Mouse (Mus musculus) erythroid progenitor cell, adult 5-6 weeks (primary cell): ENCODE results near the gene Mb21d2. TPM values are rescaled to one million over a fixed set of nuclear protein-coding genes. Genes with fewer than 3 reads are reported as not detected.

Experiments used
- ATAC-seq: replicated peaks from 2 replicates; pipeline ENCODE4 v1.8.0; 2016; ENCODE audit warnings: moderate number of reproducible peaks, mild to moderate bottlenecking, moderate TSS enrichment, inconsistent platforms; ENCODE audit not compliant: poor library complexity, low FRiP score, severe bottlenecking
- total RNA-seq, 2 experiments: library from RNA; stranded (forward) in 1 of 2; stranded (reverse) in 1 of 2; fragments of 150-400 nt in 1 of 2; fragments of 186-747, 209-891 nt in 1 of 2; gene quantifications; 2 replicates each; pipeline versions ENCODE4 v1.2.3 to v1.2.4; 2015 to 2017; ENCODE audit warnings: low replicate concordance in 2 of 2

Gene Mb21d2
- total RNA-seq (2015; ENCODE audit: low replicate concordance) (not detected in 2 replicates), total RNA-seq (2017; ENCODE audit: low replicate concordance) (not detected in 2 replicates)

DNA sequence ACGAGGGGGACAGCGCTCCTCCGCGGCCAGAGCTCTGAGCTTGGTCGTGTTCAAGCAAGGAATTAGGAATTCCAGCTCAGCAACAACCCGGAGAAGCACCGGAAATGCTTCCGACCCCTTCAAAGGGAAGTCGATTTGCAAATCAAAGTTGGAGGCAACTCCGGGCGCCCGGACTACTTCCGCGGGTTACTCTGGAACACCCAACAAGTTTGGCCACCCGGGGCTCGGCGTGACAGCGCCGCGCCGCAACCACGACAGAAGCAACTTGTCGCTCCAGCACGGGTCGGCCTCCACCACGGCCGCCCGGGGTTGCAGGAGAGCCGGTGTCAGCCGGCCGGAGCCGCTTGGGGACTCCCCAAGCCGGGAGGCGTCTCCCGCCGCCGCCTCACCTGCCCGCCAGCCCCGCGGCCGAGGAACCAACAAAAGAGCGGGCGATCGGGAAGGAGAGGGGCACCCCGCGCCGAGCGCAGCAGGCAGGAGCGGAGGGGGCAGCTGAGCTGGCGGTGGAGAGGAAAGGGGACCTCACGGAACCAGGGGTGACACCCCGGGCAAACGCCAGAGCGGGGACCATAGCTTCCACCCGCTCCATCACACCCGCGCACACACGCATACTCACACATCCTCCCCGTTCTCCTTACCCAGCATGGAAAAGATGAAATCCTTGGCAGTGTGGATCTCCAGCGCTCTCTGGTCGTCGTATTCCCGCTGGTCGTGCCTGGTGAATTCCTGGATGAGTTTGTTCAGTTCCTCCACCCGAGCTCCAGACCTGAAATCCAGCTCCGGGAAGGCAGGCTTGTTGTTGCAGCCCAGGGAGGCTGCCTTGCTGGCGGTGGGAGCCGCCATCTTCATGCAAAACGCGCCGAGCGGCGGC is at the start of gene Mb21d2:
TSS of gene Mb21d2 (minus strand) at position 859 of the 871 bp plus-strand sequence.
- no peak for ATAC-seq

DNA sequence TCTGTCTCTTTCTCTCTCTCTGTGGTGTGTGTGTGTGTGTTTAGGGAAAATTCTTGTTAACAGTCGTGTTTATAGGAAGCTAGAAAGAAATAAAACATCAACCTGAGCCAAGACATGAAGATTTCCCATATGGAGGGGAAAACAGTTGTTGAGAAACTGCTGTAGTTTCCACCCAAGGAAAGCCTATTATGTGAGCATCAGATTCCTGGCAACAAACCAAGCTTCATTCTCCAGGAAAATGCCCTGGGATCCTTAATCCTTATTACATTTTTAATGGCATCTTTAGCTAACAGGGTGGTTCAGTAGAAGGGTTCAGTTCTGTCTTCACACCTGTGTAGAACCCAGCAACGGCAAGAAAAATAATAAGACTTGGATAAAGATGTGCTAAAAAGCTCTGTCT is 36.8 kb upstream of the Mb21d2 start:
- no peak for ATAC-seq

DNA sequence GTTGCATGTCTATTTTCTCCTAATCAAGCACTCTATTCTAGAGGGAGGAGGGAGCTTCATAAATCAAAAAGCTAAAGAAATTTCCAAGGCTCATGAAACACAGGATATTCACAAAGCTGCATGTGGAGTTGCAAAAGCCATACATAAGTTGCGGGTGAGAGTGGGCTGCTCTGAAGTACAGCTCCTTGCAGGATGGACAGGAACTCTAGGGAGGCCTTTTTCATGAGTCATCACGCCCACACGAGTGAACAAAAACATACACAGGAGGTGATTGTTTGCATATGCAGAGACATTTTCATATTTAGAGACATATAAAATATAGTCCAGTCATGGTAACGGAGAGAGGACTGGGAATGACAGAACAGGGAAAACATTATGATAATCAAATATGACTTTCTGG is 34.6 kb upstream of the Mb21d2 start:
- ATAC-seq = no peak

DNA sequence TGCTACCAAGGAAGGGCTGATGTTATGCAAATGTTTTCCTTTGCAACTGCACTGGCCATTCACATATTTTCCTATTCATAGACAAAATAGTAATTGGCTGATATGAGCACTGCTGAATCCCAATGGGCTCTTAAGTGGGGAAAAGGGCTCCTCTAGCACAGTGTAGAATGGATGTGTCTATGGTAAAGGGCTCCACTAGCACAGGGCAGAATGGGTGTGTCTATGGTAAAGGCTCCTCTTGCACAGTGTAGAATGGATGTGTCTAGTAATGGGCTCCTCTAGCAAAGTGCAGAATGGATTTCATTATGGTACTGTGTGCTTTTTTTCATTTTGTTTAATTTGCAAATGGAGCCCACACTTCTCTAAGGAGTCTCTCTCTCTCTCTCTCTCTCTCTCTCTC is 33.5 kb upstream of the Mb21d2 start:
- no peak for ATAC-seq

DNA sequence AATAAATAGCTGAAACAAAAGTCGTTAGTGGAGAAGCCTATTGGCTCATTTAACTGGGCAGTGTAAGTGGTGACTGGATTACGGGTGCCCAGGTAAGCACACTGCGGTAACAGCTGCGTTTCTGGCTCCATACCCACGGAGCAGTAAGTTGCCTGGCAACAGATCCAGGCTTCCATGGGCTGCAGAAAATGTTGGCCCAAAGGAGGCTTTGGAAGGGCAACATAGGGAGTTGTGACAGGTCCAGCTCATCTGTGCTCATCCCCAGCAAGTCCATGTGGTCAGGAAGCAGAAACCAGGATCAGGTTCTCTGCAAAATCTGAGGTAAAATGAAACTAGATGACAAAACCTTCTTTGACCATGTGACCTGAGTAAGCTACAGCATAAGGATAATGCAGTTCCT is 20.3 kb upstream of the Mb21d2 start:
- ATAC-seq = no peak

DNA sequence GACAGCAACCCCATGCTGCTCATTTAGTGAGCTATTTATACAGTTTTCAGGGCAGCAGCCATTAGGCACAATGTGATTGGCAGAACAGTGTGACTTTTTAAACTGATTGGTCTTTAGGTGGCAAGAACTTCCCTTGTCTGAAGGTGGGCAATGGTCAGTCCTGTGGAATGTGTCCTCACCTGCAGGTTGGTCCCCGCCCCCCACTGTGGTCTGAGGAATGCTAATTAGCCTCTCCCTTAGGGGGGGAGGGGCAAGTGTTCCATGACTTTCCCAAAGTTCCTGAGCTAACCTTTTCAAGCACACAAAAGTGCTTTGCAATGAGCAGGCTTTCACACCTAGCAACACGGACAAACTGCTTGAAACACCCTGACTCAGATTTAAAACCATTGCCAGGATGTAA is 13.8 kb upstream of the Mb21d2 start:
- no peak for ATAC-seq

DNA sequence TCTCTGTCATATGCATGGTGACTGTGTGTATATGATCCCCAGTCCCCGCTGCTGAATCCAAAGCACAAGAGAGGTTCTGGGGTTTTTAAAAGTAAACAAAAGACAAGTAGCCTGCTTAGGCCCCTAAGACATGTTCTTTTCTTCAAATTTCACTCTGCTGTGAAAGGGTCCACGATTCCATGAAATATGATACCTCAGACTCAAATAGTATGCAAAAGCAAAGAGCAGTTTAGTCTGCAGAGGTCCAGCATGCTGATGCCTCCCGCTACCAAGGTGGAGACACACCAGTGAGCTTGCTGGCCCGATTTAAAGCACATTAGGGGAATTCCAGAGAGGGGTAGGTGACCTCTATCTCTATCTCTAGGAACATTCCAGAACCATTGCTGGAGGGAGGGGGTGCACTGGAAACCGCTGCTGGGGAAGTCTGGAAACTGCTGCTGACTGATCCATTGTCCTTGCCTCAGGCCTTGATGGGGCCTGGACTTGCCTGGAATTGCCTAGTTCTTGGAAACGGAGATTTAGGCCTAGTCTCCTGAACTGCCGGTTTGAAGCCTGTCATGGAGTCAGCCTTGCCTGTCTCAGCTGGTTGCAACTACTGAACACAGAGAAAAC is 6.8 kb upstream of the Mb21d2 start:
- no peak for ATAC-seq

DNA sequence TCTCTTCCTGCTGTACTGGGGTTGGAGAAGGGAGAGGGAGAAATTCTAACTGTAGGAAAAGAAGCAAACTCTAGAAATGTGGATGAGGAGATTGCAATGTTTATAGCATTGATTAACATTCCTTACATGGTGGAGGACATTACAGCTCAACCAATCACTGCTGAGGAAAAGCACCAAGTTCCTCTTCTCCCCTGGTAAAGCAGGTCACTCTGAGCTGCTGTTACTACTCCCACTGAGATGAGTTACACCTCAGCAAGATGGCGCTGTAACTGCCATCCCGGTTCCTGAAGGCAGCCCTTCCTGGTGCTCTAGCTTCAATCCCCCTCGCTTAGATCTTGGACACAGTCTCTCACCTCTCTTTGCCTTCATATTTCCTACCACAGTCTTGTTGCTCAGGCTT is 6.2 kb upstream of the Mb21d2 start:
- no peak for ATAC-seq

DNA sequence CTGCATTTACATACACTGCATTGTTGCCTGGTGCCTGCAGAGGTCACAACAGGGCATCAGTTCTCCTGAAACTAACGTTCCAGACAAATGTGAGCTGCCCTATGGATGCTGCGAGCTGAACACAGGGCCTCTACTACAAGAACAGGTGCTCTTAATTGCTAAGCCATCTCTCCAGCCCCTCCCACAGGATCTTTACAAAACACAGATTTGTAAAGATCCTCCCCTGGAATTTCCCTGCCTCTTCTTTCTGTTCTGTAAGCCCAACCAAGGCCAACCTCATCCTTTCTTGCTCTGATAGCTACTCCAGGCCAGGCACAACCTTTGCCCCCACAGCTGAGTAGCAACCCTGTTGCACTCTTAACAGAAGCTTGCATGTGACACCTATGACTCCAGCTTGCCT is 1.7 kb upstream of the Mb21d2 start:
- no peak for ATAC-seq

DNA sequence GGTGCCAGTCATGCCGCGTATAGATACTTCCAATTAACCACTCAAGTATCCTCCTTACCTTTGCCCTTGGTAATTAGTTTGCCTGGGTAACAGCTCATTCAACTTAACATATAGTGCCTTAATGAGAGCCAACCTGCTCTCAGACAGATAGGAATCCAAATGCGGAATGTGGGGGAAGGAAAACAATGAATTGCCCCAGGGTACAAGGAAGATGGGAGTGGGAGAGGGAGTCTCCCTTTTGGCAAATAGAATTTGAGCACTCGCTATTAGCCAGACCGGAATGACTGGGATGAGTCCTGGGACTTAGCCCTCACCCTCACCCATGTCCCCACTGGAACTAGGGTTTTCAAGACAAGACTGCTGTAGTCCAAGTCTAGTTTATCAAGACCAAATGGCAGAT is 953 bp upstream of the Mb21d2 start:
- ATAC-seq = no peak

DNA sequence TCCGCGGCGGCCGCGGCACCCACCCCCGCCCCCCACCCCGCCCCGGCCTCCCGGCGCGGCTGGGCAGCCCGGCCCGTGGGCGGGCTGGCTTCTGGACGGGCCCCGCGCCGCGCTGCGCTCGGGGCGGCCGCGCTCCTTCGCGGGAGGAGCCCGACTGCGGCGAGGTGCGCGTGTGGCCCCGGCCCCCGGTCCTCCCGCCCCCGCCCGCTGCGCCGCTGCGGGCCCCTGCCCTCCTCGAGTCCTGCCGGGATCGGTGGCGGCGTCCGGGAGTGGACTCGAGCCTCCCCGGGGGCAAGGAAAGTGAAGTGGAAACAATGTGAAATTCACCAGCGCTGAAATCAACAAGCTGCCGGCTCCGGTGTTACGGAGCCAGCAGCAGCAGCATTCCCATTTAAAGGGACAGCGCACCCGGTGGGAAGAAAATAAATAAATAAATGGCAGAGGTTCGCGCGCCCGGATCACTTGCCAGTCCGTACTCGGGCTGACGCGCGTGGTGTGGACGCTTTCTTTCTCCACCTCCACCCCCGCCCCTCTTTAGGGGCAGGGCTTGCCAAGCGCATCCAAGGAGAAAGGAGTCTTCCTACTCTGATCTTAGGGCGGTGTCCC is 316 bp upstream of the Mb21d2 start:
- no peak for ATAC-seq

DNA sequence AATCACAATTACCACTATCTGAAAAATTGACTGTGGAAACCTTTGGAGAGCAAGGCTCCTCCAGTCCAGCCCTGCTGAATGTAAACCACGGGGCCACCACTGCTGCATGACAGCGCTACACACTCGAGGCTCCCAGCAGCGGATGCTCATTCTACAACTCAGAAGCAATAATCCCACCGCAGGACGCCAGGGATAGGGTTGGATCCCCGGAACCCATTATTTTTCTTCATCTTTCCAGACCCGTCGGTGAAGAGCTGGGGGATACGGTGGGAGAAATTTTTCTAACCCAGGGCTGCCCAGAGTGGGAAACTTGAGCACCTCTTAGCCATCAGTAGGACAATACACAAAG is 1.0 kb downstream of the Mb21d2 start:
- no peak for ATAC-seq

DNA sequence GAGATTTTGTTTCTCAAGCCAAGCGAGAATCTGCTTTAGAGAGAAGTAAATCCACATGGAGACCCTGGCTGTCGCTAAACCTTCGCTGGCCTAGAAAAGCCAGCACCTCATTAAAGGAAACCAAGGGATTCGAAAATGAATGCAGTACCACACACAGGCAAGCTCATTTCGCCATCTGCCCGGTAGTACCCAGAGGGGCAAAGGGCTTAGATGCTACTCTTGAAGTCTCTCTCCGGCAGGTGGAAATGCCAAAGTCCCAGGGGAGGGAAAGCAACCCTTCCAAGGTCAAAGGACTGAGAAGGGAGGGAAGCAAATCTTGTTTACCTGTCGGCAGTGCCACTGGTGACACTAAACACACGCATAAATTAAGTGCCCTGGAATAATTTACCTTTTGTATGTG is 2.1 kb downstream of the Mb21d2 start:
- no peak for ATAC-seq

DNA sequence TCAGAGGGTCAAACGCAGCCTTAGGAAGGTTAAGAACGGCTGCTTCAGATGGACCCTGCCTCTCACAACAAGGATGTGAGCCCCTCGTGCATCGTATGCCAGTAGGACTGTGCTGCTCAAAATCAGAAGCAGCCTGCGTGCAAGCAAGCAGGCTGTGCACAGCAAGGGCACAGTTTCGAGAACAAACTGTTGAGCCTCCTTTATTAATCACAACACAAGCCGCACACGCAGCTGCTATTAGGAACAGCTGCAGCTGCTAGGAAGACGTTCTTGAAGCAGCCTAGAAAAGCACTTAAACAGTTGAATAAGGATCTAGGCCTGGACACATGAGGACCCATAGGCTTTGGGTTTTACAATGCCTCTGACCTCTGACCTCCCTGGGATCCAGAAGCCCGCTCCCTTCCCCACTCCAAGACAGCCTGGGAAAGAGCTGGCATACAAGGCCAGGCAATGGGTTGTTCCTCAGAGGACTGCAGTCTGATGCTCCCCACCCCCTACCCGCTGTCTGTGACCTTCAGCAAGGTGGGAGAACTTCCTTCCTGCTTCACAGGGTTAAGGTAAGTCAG is 10.1 kb downstream of the Mb21d2 start:
- ATAC-seq = no peak

DNA sequence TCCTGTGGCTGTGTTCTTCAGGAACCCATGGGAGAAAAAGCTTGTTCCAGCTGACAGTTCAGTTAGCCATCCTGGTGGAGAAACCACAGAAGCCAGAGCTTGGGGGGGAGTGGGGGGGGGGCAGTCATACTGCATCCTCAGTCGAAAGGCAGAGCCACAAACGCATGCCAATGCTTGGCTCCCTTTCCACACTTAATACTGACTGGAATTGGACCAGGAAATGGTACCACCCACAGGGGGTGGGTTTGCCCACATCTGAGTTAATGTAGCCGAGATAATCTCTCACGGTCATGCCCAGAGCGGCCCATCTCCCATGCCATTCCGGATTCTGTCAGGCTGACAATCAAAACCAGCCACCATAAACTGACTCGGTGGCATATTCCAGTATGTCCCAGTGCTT is 14.1 kb downstream of the Mb21d2 start:
- no peak for ATAC-seq

DNA sequence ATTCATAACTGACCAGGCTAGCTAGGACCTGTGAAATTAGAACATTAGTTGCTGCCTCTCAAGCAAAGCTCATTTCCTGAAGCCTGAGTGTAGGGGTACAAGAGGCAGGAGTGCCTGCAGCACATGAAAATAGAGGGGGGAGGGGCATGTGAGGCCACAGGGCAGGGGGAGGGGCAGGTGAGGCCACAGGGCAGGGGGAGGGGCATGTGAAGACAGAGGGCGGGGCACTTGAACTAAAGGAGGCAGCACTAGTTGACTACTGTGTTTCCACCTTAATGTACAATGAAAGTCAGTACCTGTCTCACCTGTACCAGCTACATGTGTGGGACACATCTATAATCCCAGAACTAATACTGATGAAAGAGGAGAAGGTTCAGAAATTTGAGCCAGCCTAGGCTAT is 14.8 kb downstream of the Mb21d2 start:
- no peak for ATAC-seq

DNA sequence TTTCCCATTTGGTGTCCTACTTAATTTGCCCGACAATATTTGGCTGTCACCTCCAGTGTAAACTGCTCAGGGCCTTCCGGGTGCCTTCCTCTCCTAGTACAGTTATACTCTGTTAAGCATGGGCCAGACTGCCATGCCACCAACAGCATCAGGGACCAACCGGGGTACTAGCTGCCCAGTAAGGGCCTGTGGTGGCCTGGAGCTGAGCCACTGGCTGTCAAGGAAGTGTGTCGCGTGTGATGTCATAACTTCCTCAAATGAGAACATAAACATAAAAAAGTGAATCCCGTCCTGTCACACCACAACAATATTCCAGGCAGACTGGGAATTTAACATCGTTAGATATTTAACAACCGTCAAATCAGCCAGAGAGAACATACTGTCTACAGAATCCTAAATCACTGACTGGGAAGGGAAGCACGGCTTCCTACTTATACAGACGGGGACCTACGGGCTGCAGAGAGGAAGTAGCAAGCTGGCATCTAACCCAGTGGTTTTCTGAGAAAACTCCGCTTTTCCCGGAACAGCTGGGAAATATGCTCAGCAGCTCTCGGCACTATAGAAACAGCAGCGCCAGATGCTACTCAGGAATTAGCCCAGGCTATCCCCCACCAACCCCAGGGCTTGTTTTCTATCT is 17.9 kb downstream of the Mb21d2 start:
- ATAC-seq = no peak

DNA sequence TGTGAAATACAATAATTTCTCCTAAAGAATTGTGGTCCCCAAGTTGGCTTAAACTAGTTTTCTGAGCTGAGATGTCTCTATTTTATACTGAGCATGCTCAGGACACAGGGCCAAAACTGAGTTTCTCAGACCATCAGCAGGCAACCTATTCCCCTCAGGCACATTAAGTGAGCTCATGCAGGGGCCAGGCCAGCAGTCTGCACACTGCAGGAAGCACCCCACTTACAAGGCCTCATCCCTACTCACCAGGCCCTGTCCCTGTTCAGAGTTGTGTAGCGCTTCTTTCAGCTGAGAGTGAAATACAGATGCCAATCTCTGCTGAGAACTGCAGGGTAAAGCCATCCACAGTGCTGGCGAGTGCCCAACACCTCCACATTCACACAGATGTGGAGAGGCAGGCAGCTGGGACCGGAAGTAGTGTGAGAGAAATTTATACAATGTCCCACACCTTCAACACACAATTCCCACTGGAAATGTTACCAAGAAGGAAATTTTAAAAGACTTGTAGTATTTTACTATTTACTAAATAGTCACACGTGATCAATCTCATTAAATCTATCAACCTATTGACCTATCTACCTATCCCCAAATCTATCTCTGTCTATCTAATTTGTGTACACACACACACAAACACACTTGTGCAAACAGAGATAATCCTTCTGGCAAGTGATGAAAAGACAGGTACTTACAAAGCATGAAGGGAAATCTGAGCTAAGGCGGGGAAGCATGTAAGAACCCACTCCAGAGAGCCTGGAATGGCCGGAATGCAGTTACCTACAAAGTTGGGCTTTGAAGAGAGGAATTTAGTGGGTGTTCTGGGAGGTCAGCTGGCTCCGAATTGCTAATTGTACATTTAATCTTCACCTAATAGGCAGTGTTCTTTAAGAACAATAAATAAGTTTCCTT is 22.9 kb downstream of the Mb21d2 start:
- no peak for ATAC-seq

DNA sequence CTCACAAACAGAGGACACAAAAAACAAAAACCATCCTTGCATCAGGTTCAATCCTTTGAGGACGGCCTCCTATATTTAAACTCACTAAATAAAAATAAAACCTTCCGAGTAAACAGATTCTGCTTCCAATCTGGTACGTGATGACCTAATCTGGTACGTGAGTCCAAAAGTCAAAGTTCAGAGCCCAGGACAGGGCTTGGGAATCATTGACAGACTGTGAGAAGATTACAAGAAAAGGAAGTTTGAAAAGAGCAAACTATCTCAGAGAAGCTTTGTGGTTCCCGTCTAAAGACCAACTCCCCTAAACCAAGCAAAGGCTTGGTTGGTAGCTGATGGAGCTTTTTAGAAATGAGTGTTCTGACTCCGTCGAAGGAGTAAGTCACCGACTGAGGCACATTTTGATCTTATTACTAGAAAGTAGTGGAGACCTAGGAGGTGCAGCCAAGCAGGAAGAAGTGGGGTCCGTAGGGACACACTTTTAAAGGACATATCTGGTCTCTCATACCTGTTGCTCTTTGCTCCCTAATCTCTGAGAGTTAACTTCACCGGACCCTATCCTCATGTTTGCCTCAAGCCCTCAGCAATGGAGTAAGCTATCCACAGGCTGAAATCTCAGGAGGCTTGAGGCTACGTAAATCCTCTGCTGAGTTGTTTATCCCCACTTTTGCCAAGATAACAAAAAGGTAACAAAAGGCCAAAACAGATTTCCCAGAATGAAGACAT is 23.7 kb downstream of the Mb21d2 start:
- no peak for ATAC-seq
